Mouse (Mus musculus) olfactory bulb, adult 2 months (tissue): ENCODE measurements around the gene Prune1.

Experiments used
- CTCF ChIP-seq: fragments of 200-500 bp; IDR thresholded peaks from 2 replicates; pipeline ENCODE4 v1.5.1; 2012; ENCODE audit warnings: low read depth, mild to moderate bottlenecking, low read length, moderate library complexity; ENCODE audit not compliant: insufficient read depth
- POLR2A ChIP-seq: fragments of 200-500 bp; IDR thresholded peaks from 2 replicates; pipeline ENCODE4 v1.6.1; 2012; ENCODE audit warnings: mild to moderate bottlenecking, low read depth, low read length, moderate library complexity; ENCODE audit not compliant: insufficient read depth

- no peak for TF ChIP-seq POLR2A
- no peak for TF ChIP-seq CTCF
Observed at GRCm38 (mm10) chr3:95284062-95284461, 2.2 kb upstream of the Prune1 start.
